Mouse (Mus musculus): Measurements from ENCODE around the gene Sema6d.
A peak's percentile ranks its signal among the peaks of the same experiment; 100 is the strongest.

The Sema6d gene

GRCm38 (mm10) chr2:124613671-124614210, 524.0 kb downstream of the Sema6d start:
- no peak for DNase-seq (ENCODE audit: low spot score)

DNA sequence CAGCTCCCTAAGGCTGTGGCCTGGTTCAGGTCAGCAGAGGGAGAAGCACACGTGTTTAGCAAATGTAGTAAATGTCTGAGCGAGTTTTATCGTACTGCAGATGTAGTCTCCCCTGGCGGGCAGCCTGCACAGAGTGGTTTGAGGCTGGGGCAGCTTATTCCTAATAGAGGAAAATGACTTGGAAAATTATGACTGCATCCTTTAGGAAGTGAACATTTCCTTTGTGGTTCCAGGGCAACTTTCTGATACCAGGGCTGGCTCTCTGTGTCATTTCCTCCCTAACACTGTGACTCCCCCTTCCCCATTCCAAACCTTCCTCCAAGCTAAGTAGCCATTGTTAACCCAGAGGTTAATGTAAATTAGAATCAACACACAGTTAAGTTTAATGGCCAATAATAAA, 527.0 kb downstream of the Sema6d start:
- DNase-seq (ENCODE audit: low spot score), result no peak

DNA sequence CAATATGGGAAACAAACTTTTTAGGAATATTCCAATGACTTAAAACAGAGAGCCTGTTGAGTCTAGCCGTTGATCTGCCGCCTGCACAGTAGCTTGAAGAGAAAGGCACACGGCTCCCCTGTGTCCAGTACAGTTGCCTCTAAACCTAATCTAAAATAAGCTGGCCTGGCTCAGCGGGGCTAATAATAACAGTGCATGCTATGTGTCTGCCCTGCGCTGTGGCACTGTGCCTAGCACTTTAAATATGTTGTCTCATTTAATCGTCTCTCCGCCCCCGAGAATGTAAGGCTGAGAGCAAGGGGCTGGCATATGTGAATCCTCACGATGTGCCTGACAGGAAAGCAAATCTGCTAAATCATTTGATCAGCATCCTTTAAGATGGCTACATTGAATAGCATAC, 527.7 kb downstream of the Sema6d start:
- DNase-seq (ENCODE audit: low spot score), result no peak

- DNase-seq (ENCODE audit: low spot score), result no peak
Measured at GRCm38 (mm10) chr2:124618091-124618490, 528.3 kb downstream of the Sema6d start.

- no peak for DNase-seq (ENCODE audit: low spot score)
Measured at GRCm38 (mm10) chr2:124618526-124619219, 528.9 kb downstream of the Sema6d start.

GRCm38 (mm10) chr2:124620470-124620869, 530.7 kb downstream of the Sema6d start:
- no peak for DNase-seq (ENCODE audit: low spot score)

DNA sequence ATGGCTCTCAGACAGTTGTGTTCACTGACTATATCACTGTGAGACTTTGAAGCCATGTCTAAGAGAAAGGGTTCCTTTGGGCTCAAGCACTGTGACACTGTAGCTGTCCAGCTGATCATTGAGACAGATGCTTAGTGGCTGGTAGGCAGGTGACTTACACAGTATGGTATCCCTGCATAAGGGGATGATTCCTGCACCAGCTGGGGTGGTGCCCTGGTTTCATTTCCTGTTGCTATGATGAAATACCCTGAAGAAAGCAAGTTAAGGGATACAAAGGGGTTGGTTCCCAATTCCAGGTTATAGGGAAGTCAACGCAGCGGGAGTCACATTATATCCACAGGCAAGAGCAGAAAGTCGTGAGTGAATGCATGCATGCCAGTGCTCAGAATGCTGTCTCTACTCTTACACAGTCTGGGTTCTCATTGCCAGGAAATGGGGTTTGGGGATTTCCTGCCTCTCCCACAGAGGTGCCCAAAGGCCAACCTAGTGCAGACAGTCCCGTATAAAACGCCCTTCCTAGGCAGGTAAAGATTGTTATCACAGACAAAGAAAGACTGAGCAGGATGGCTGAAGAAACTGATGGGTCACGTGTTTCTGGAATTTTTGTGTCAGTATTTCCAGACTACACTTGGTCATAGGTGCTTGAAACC, 532.3 kb downstream of the Sema6d start:
- no peak for DNase-seq (ENCODE audit: low spot score)

DNA sequence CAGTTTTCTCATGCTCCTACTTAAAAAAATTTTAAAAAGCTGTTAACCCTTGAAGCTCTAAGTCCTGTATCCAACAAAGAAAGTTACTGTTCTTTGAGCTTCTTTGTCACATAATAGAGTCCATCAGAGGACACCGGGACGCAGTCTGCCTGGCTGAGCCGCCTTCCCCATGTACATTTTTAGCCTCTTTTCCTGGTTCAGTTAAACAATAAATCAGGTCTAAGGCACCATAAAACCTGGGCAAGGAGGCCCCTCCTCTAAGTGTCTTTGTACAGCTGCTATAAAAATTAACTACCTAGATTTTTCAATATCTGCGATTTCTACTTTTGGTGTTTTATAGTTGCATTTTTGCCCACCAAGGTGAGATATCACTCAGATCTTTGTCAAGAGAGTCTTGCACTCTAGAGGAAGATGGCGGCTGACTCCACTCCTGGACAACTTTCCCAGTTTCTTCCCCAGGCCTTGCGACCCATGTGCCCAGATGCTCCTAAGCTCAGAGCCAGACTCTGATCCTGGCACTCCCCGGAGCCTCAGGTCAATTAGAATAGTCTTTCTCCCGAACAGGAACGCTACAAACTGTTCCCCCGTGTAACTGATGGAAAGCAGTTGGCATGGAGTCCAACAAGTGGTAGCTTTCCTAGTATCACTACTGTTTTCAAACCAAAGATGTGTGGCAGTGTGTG, 534.6 kb downstream of the Sema6d start:
- DNase-seq (ENCODE audit: low spot score), result no peak

DNA sequence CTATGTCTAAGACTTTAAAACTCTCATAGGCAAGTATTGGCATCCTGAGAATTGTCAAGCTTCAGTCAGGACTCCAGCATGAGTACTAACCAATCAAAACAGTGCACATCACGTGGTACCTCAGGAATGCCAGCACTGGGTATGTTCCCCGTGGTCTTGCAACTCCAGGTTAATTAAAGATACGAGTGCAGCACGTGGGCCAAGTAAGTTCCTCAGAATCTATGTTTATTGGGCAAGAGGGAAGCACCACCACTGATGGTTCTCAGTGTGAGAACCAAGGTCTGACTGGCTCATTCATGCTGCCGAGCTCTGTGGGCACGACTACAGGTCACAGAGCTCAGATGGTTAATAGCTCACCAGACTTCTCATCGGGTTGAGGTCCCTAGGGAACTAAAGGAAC, 536.7 kb downstream of the Sema6d start:
- no peak for DNase-seq (ENCODE audit: low spot score)

DNA sequence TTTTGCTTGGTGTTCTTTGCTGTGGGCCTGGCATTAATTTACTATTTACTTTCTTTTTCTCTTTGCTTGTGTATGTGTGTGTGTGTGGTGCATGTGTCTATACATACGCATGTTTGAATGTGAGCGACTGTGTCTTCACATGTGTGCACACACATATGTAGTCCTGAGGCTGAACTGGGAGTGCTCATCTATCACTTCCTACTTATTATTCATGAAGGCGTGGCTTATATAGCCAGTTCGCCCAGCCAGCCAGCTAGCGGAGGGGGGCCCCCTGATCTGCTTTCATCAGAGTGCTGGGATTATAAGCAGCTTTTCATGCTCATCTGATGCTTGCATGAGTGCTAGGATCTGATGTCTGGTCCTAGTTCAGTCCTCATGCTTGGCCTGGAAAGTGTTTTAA, 537.9 kb downstream of the Sema6d start:
- DNase-seq (ENCODE audit: low spot score), result no peak

DNA sequence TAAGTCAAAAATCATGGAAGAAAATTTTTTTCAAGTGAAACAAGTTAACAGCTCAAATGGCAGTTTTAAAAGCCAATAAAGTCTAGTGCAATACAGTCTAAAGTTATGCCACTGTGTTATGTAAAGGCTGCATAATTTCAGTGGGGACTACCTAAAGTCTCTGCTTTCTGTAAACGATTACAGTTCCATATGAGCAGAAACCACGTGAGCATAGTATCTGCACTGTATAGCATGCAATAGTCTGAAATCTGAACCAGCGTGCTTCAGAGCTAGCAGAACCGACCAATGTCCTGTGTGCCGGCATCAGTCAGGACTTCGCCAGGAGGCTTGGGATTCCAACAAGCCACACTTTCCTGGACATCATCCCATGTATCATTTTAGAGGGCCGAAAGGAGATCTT, 538.9 kb downstream of the Sema6d start:
- DNase-seq (ENCODE audit: low spot score), result no peak

DNA sequence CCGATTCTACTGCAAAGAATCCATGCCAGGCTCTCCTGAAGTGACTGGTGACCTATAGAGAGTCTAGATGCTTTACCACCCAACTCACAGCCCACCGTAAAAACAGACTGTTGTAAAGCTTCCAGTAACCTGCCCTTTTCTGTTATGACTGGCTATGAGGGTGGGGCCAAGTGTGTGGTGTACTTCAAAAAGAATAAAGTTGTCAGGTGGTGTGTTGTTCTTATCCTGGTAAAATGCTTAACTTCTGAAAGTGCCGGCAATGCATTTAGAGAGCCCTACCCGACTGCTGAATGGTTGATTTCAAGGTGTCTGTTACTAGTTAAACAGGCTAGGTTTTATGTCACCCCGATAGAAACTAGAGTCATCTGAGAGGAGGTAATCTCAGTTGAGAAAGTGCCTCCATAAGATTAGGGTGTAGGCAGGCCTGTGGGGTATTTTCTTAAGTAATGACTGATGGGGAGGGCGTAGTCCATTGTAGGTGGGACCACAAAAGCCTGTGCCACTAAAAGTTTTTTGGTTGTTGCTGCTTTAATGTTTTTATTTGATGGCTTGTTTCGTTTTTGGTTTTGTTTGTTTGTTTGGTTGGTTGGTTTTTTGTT, 544.7 kb downstream of the Sema6d start:
- no peak for DNase-seq (ENCODE audit: low spot score)

- DNase-seq (ENCODE audit: low spot score), result no peak
Measured at GRCm38 (mm10) chr2:124635271-124635865, 545.6 kb downstream of the Sema6d start.

- no peak for DNase-seq (ENCODE audit: low spot score)
Measured at GRCm38 (mm10) chr2:124637080-124637479, 547.3 kb downstream of the Sema6d start.

DNA sequence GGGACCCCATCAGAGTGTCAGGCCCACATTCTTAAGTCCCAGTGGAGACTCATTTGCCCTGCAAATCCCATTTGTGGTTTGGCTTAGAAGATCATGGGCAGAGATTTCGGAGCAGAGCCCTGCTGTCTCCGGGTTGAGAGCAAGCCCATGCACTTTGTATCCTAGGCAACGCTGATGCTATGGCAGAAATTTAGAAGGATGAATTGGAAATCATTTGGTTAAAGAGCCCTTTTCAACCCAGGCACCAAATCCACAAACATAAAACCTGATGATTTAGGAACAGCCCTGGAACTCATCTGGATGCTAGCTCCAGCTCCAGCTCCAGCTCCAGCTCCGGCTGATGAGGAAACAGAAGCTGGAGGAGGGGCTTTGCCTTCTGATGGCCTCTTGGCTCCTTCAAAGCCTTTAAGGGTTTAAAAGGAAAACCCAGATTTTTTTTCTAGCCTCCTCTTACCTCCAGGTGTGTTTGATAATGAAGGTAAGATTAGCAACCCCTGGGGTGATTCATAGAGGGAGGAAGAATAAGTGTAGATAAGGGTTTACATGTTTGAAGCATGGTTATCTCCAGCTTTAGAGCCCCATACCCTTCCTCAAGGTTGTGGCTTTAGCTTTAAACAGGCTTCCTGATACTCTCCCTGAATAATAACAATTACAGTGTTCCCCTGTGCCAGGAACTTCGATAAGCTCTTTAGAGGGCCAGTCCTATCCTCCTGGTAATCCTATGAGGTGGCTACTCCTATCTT, 549.6 kb downstream of the Sema6d start:
- DNase-seq (ENCODE audit: low spot score), result no peak

DNA sequence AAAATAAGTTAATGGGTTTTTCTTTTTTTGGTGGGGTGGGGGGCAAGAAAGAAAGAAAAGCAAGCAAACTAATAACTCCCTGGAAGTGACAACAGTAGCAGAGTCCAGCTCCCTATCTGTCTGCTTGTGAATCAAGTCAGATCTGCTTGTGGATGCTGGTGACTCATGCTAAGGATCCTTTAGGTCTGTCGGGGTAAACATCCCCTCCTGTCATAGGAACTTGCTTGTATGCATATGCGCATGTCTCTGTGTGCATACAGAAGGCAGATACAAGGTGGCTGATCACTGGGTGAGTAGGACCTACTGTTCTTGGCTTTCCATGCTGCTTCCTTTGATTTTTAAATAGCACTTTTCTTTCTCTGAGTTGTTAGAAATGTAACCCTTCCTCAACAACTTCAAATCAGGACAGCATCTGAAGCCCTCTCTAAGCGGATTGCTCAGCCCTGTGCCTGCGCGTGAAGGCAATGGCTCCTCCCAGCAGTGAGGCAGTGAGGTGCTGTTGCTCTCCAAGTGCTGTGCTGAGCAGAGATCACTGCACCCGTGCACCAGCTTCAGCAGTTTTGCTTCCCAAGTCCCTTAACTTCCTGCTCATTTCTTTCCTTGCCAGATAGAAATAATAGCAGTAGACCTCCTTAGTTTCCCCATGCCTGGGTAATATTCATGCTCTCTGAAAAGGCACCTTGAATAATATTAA, 550.9 kb downstream of the Sema6d start:
- DNase-seq (ENCODE audit: low spot score), result no peak

DNA sequence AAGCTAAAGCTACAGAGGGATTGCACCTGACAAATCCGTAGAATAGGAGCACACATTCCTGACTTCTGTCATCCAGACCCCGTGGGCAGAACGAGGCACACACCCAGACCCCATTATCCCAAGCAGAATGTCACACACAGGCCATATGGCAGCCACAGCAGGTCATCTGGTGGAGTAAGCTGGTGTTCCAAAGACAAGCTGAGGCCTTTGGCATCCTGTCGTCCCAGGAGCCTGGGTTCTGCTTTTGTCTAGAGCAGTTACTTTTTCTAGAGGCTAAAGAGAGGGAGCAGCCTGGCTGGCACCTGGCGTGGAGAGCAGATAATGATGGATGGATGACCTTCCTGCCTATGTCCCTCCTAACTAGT, 551.4 kb downstream of the Sema6d start:
- DNase-seq (ENCODE audit: low spot score), result peak; percentile 34

DNA sequence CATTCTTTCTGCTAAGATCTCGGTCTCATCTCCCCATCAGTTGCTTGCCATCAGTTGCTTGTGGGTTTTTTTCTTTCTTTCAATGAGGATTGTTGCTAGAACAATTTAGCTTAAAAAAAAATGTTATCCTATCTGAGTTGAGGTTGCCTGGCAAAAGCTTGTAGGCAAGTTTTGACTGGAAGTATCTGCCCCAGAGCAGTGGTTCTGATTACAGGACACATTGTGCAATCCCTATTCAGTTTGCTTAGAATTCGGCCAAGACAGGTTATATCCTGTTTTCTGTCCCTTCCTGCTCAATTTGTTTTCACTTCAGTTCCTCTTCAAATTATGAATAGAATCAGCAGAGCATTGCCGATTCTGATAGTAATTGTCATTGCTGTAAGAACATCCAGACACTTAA, 552.4 kb downstream of the Sema6d start:
- DNase-seq (ENCODE audit: low spot score), result no peak

DNA sequence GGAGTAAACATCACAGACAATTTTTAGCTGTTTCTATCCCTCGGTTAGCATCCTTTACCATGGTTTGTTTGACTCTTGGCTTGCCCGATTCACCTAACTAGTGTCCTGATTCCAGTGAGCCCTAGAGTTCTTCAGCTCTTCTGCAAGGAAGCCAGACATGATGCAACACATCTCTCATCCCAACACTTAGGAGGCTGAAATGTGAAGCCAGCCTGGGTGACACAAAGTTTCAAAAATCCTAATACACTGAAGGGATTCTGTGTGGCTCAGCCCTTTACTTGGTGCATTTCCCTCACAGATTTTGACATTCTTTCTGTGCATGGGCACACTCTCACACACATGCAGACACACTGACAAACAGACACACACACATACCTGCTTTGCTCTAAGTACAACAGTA, 560.8 kb downstream of the Sema6d start:
- no peak for DNase-seq (ENCODE audit: low spot score)

DNA sequence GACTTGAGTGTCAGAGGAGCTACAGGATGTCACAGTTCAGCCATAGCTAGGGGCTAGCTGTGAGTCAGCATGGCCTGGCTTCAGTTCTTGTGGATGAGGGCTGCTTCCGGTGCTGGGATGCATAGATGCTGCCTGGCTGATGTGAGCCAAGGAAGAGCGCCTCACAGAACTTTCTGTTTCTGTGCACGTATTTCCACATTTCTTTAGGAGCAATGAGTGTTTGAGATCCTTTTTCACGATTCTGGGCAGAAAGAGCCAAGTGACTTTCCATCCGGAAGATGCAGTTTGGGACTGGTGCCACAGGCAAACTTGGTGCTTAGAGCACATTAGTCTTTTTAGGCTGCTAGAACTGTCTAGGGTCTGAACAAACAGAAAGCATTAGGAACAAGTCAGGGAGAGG, 561.4 kb downstream of the Sema6d start:
- no peak for DNase-seq (ENCODE audit: low spot score)

DNA sequence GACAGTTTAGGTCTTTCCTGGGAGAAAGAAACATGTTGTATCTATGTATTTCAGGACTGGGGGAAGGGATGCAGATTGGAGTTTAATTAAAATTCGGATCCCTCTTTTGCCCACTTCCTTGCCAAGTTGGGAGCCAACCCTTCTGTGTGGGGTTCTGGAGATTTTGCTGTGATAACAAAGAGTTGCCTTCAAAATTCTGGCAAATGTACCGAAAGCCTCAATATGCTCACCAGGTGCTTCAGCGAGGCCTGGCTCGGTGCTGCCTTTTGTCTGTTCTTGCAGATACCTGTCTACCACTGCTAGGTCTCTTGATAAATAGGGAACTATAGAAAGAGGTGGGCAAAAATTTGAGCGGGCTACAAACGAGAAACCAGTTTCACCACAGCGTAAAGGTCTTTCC, 563.4 kb downstream of the Sema6d start:
- peak; percentile 35 for DNase-seq (ENCODE audit: low spot score)
